Mouse (Mus musculus): Measurements from ENCODE around the gene Rab39b. TPM values are rescaled to one million over a fixed set of nuclear protein-coding genes. Genes with fewer than 3 reads are reported as not detected.

Rab39b gene
- 0.14 TPM for polyA plus RNA-seq (2017; shearing (Covaris generic))

GRCm38 (mm10) chrX:75577582-75578324, at the start of gene Rab39b:
TSS of gene Rab39b (minus strand) at chrX:75578231.

Other genes starting within 250 kb of the Rab39b start
- gene Fundc2, start 195.8 kb downstream of the Rab39b start, polyA plus RNA-seq (2017; shearing (Covaris generic)), result 41.4 TPM
- gene F8, start 195.6 kb downstream of the Rab39b start, polyA plus RNA-seq (2017; shearing (Covaris generic)), result 0.20 TPM
- gene Cmc4, start 161.6 kb downstream of the Rab39b start, polyA plus RNA-seq (2017; shearing (Covaris generic)), result 12.1 TPM
- 7.4 TPM for gene Mtcp1, start 161.6 kb downstream of the Rab39b start, polyA plus RNA-seq (2017; shearing (Covaris generic))
- gene Brcc3, start 161.6 kb downstream of the Rab39b start, polyA plus RNA-seq (2017; shearing (Covaris generic)), result 57.7 TPM
- gene Vbp1, start 63.9 kb downstream of the Rab39b start, polyA plus RNA-seq (2017; shearing (Covaris generic)), result 139 TPM

All from naive thymus-derived CD4-positive, alpha-beta T cell, adult 5 months (primary cell).